Mouse (Mus musculus) limb, embryonic 10.5 days (tissue): Measurements from ENCODE around the gene Ccdc167. TPM values are rescaled to one million over a fixed set of nuclear protein-coding genes. Genes with fewer than 3 reads are reported as not detected.

Source experiments
- DNase-seq: peaks from one replicate; pipeline ENCODE4 v3.0.0-alpha.2; 2017; ENCODE audit warnings: low spot score
- H3K27ac ChIP-seq: fragments of 300-500 bp; sonication (generic); 2 replicates; pipeline ENCODE4 v1.5.1; 2016; ENCODE audit warnings: mild to moderate bottlenecking
- H3K27me3 ChIP-seq: fragments of 300-500 bp; sonication (generic); 2 replicates; pipeline ENCODE4 v1.6.1; 2016; ENCODE audit warnings: low read depth, mild to moderate bottlenecking; ENCODE audit not compliant: poor library complexity, severe bottlenecking
- H3K36me3 ChIP-seq: fragments of 300-500 bp; sonication (generic); 2 replicates; pipeline ENCODE4 v1.6.1; 2016; ENCODE audit warnings: mild to moderate bottlenecking, moderate library complexity
- H3K4me1 ChIP-seq: fragments of 300-500 bp; sonication (generic); 2 replicates; pipeline ENCODE4 v1.6.1; 2016
- H3K4me3 ChIP-seq: fragments of 300-500 bp; sonication (generic); 2 replicates; pipeline ENCODE4 v1.5.1; 2016; ENCODE audit warnings: mild to moderate bottlenecking, moderate library complexity
- H3K9me3 ChIP-seq: fragments of 300-500 bp; sonication (generic); replicated peaks from 2 replicates; pipeline ENCODE4 v1.6.1; 2016; ENCODE audit warnings: mild to moderate bottlenecking
- WGBS: fragments of 180-500 bp; shearing (Covaris S2); methylation state at CpG from one replicate; pipeline ENCODE4 v1.1.7; 2016; 5-methylcytosine and 5-hydroxymethylcytosine counted together
- polyA plus RNA-seq: library from polyadenylated mRNA; unstranded; fragments of >200 nt; fragmentation: Nextera tagmentation; extraction: Ambion mirVana; gene quantifications from 2 replicates; pipeline ENCODE4 v1.2.1, GENCODE M21; 2016

Ccdc167 gene
- polyA plus RNA-seq, 1 experiment from 2014 or later = 21.4 TPM

GRCm38 (mm10) chr17:29669936-29670335, 46.9 kb downstream of the Ccdc167 start:
- H3K27me3 ChIP-seq = no peaks in the 10 kb centered on the region
- no peaks in the 10 kb centered on the region for H3K9me3 ChIP-seq
- no peak overlapping the region for H3K27ac ChIP-seq
- H3K4me3 ChIP-seq = no peak overlapping the region
- no peak for DNase-seq
- H3K4me1 ChIP-seq = no peaks in the 10 kb centered on the region
- peaks cover 90% of the 10 kb centered on the region for H3K36me3 ChIP-seq

GRCm38 (mm10) chr17:29669030-29669429, 47.8 kb downstream of the Ccdc167 start:
- H3K4me1 ChIP-seq = no peaks in the 10 kb centered on the region
- H3K27me3 ChIP-seq = no peaks in the 10 kb centered on the region
- no peak overlapping the region for H3K27ac ChIP-seq
- H3K4me3 ChIP-seq = no peak overlapping the region
- WGBS = 96% methylated on average over 4 of the region's 4 CpGs
- peaks cover 89% of the 10 kb centered on the region for H3K36me3 ChIP-seq
- no peaks in the 10 kb centered on the region for H3K9me3 ChIP-seq
- DNase-seq = no peak

GRCm38 (mm10) chr17:29668051-29668986, 48.5 kb downstream of the Ccdc167 start:
- H3K27me3 ChIP-seq = no peaks in the 10 kb centered on the region
- WGBS = 85% methylated on average over 10 of the region's 10 CpGs
- H3K27ac ChIP-seq = no peak overlapping the region
- H3K4me3 ChIP-seq = no peak overlapping the region
- no peaks in the 10 kb centered on the region for H3K9me3 ChIP-seq
- DNase-seq = no peak
- peaks cover 88% of the 10 kb centered on the region for H3K36me3 ChIP-seq
- H3K4me1 ChIP-seq = no peaks in the 10 kb centered on the region

- no peak for DNase-seq
- peaks cover 38% of the 10 kb centered on the region for H3K36me3 ChIP-seq
- no peaks in the 10 kb centered on the region for H3K9me3 ChIP-seq
- H3K4me1 ChIP-seq = peaks cover 9% of the 10 kb centered on the region
- WGBS = 92% methylated on average over 6 of the region's 6 CpGs
- H3K4me3 ChIP-seq = no peak overlapping the region
- no peaks in the 10 kb centered on the region for H3K27me3 ChIP-seq
- H3K27ac ChIP-seq = no peak overlapping the region
Observed at GRCm38 (mm10) chr17:29662145-29662544, 54.7 kb downstream of the Ccdc167 start.

- DNase-seq = no peak
- Histone ChIP-seq H3K27me3 (no peaks in the 10 kb centered on the region), H3K27ac (peak overlapping the region; percentile 95), H3K4me3 (peak overlapping the region; percentile 94), H3K4me1 (peaks cover 9% of the 10 kb centered on the region), H3K9me3 (no peaks in the 10 kb centered on the region), H3K36me3 (peaks cover 26% of the 10 kb centered on the region)
- WGBS = under 1% methylated on average over 41 of the region's 41 CpGs
Observed at GRCm38 (mm10) chr17:29660762-29661391, 56.0 kb downstream of the Ccdc167 start.

- Histone ChIP-seq H3K4me3 (peak within 1 kb of the TSS; percentile 94), H3K27ac (peak within 1 kb of the TSS; percentile 95), H3K9me3 (no peaks in the 10 kb centered on the region), H3K36me3 (peaks cover 22% of the 10 kb centered on the region), H3K27me3 (no peaks in the 10 kb centered on the region), H3K4me1 (peaks cover 9% of the 10 kb centered on the region)
- DNase-seq = peak; percentile 96
- 1% methylated on average over 41 of the region's 41 CpGs for whole genome bisulfite sequencing
Observed at GRCm38 (mm10) chr17:29660076-29660761, 56.6 kb downstream of the Ccdc167 start, which contains the start of gene Cmtr1. Cmtr1 (plus strand) TSS chr17:29660595.

GRCm38 (mm10) chr17:29658249-29658648, 58.6 kb downstream of the Ccdc167 start:
- no peak overlapping the region for H3K27ac ChIP-seq
- peaks cover 5% of the 10 kb centered on the region for H3K36me3 ChIP-seq
- peaks cover 9% of the 10 kb centered on the region for H3K4me1 ChIP-seq
- 76% methylated on average over 2 of the region's 2 CpGs for WGBS
- no peaks in the 10 kb centered on the region for H3K9me3 ChIP-seq
- no peak overlapping the region for H3K4me3 ChIP-seq
- DNase-seq = no peak
- no peaks in the 10 kb centered on the region for H3K27me3 ChIP-seq

- Histone ChIP-seq H3K9me3 (no peaks in the 10 kb centered on the region), H3K27ac (no peak overlapping the region), H3K4me1 (0 out of 2 replicates have a peak, but pooled peaks cover 3% of the 10 kb centered on the region), H3K36me3 (peaks cover 68% of the 10 kb centered on the region), H3K4me3 (no peak overlapping the region), H3K27me3 (no peaks in the 10 kb centered on the region)
- whole genome bisulfite sequencing = 61% methylated on average over 3 of the region's 3 CpGs
- no peak for DNase-seq
Observed at GRCm38 (mm10) chr17:29642219-29642618, 74.6 kb downstream of the Ccdc167 start.

GRCm38 (mm10) chr17:29640971-29641370, 75.9 kb downstream of the Ccdc167 start:
- Histone ChIP-seq H3K27me3 (no peaks in the 10 kb centered on the region), H3K36me3 (peaks cover 72% of the 10 kb centered on the region), H3K4me1 (0 out of 2 replicates have a peak, but pooled peaks cover 3% of the 10 kb centered on the region), H3K27ac (no peak overlapping the region), H3K9me3 (no peaks in the 10 kb centered on the region), H3K4me3 (no peak overlapping the region)
- no peak for DNase-seq
- 97% methylated on average over 11 of the region's 11 CpGs for WGBS

- Histone ChIP-seq H3K4me1 (no peaks in the 10 kb centered on the region), H3K27me3 (no peaks in the 10 kb centered on the region), H3K4me3 (no peak overlapping the region), H3K9me3 (no peaks in the 10 kb centered on the region), H3K27ac (no peak overlapping the region), H3K36me3 (peaks cover 99% of the 10 kb centered on the region)
- no peak for DNase-seq
- WGBS = 87% methylated on average over 8 of the region's 8 CpGs
Observed at GRCm38 (mm10) chr17:29637895-29638294, 78.9 kb downstream of the Ccdc167 start.

- Histone ChIP-seq H3K4me3 (no peak overlapping the region), H3K27me3 (no peaks in the 10 kb centered on the region), H3K9me3 (no peaks in the 10 kb centered on the region), H3K27ac (no peak overlapping the region), H3K36me3 (peaks cover 99% of the 10 kb centered on the region), H3K4me1 (no peaks in the 10 kb centered on the region)
- 95% methylated on average over 4 of the region's 4 CpGs for WGBS
- no peak for DNase-seq
Observed at GRCm38 (mm10) chr17:29637377-29637776, 79.5 kb downstream of the Ccdc167 start.
